Mouse (Mus musculus): ENCODE measurements around the gene Eif4e. TPM values are rescaled to one million over a fixed set of nuclear protein-coding genes. Genes with fewer than 3 reads are reported as not detected.

The Eif4e gene
- 100 to 1,000 TPM; 191 to 202 TPM for total RNA-seq (2021)
- long read RNA-seq, transcript Eif4e-204 (7 exons, 1,421 nt) = major isoform, 119 of 138 reads
- long read RNA-seq, partial matches to known transcripts = 3 of 138 reads
- long read RNA-seq, other reads (novel, unspliced or antisense) = 15 of 138 reads

GRCm38 (mm10) chr3:138526073-138526915 is at the start of gene Eif4e:
Gene Eif4e (plus strand): TSS chr3:138526179.
- DNase-seq (ENCODE audit: low spot score in 2 of 2) = peak in 1 of 2 experiments; percentile 18

- DNase-seq (ENCODE audit: low spot score in 2 of 2) = no peak
These were observed 46.5 kb upstream of the Eif4e start for GRCm38 (mm10) chr3:138479489-138479888.

- no peak for DNase-seq (ENCODE audit: low spot score in 2 of 2)
These were observed 44.3 kb upstream of the Eif4e start for GRCm38 (mm10) chr3:138481526-138482284.

- DNase-seq (ENCODE audit: low spot score in 2 of 2) = no peak
These were observed 42.7 kb upstream of the Eif4e start for GRCm38 (mm10) chr3:138483240-138483639.

GRCm38 (mm10) chr3:138488584-138489326 is 37.2 kb upstream of the Eif4e start:
- peak in 1 of 2 experiments; percentile 7 for DNase-seq (ENCODE audit: low spot score in 2 of 2)

- DNase-seq (ENCODE audit: low spot score in 2 of 2) = peak; percentile 95
These were observed 36.5 kb upstream of the Eif4e start, which contains the start of gene Metap1 for GRCm38 (mm10) chr3:138489327-138490033. Gene Metap1 (minus strand): TSS chr3:138489515.

GRCm38 (mm10) chr3:138490034-138490337 is 36.0 kb upstream of the Eif4e start:
- DNase-seq (ENCODE audit: low spot score in 2 of 2) = no peak

GRCm38 (mm10) chr3:138493668-138494067 is 32.3 kb upstream of the Eif4e start:
- DNase-seq (ENCODE audit: low spot score in 2 of 2) = no peak

- no peak for DNase-seq (ENCODE audit: low spot score in 2 of 2)
These were observed 31.4 kb upstream of the Eif4e start for GRCm38 (mm10) chr3:138494565-138494964.

GRCm38 (mm10) chr3:138495166-138496145 is 30.5 kb upstream of the Eif4e start:
- DNase-seq (ENCODE audit: low spot score in 2 of 2) = no peak

GRCm38 (mm10) chr3:138498731-138499130 is 27.2 kb upstream of the Eif4e start:
- no peak for DNase-seq (ENCODE audit: low spot score in 2 of 2)

- no peak for DNase-seq (ENCODE audit: low spot score in 2 of 2)
These were observed 25.9 kb upstream of the Eif4e start for GRCm38 (mm10) chr3:138499854-138500740.

- DNase-seq (ENCODE audit: low spot score in 2 of 2) = no peak
These were observed 22.2 kb upstream of the Eif4e start for GRCm38 (mm10) chr3:138503754-138504153.

GRCm38 (mm10) chr3:138506749-138507148 is 19.2 kb upstream of the Eif4e start:
- DNase-seq (ENCODE audit: low spot score in 2 of 2) = peak in 1 of 2 experiments; percentile 42

GRCm38 (mm10) chr3:138509581-138509980 is 16.4 kb upstream of the Eif4e start:
- DNase-seq (ENCODE audit: low spot score in 2 of 2) = no peak

GRCm38 (mm10) chr3:138510471-138510870 is 15.5 kb upstream of the Eif4e start:
- DNase-seq (ENCODE audit: low spot score in 2 of 2) = no peak

GRCm38 (mm10) chr3:138513243-138513642 is 12.7 kb upstream of the Eif4e start:
- no peak for DNase-seq (ENCODE audit: low spot score in 2 of 2)

GRCm38 (mm10) chr3:138514749-138515148 is 11.2 kb upstream of the Eif4e start:
- DNase-seq (ENCODE audit: low spot score in 2 of 2) = no peak
